Mouse (Mus musculus): ENCODE results near the gene Rasgrf1.
"Not testable (repeated sequence)": the region's sequence is repeated elsewhere in the genome, so short reads cannot be mapped to it uniquely, and the experiment has no call there.

Rasgrf1 gene

DNA sequence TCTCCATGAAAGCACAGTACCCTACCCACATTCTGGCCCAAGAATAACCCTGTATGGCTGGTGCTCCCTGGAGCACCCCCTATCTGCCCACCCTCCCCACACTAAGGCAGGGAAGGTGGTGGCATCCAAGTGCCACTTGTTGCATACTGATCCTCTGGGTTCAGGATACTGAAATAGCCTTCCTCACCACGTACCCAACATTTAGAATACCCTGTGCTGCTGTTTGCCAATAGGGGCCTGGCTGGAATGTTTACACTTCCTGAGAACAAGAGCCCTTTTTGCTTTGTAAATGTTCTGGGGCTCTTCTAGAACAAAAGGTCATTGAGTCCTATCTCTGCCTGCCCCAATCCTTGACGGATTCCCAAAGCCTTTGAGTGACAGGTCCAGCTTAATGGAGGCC lies 97.4 kb downstream of the Rasgrf1 start:
- ChIA-PET CTCF (no interaction called here), POLR2A (interaction anchor here in 1 of 4 experiments (0.6 kb wide), 1 partner anchor 89 kb away, joined by 3 read pairs; no protein-coding TSS in a partner anchor)

GRCm38 (mm10) chr9:90008138-90008537 lies 98.4 kb downstream of the Rasgrf1 start:
- CTCF ChIA-PET = interaction anchor here in 1 of 4 experiments (0.6 kb wide), 1 partner anchor 114 kb away, joined by 3 read pairs; no protein-coding TSS in a partner anchor
- POLR2A ChIA-PET = interaction anchor here in 1 of 4 experiments (0.7 kb wide), 1 partner anchor 1226 kb away, joined by 3 read pairs; no protein-coding TSS in a partner anchor

GRCm38 (mm10) chr9:90011849-90012248 lies 102.1 kb downstream of the Rasgrf1 start:
- CTCF ChIA-PET = no interaction called here
- POLR2A ChIA-PET = no interaction called here

GRCm38 (mm10) chr9:90014649-90015048 lies 104.9 kb downstream of the Rasgrf1 start:
- POLR2A ChIA-PET = no interaction called here
- CTCF ChIA-PET = no interaction called here

DNA sequence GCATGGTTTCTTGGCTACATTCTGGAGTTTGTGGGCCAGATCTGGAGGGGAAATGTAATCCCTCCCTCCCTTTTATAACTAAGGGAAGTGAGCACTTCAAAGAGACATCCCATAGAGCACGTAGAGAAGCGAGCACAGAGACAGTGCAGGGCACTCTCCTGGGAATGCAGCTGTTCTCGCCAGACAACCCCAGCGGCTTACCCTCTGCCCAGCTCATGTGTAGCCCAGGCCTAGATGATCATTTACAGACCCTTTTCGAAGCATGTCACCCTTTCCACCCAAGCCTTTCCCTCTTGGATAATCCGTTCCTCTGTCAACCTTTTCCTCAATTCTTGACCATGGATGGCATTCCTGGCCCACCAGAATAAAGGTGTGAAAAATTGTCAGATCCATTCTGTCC lies 106.5 kb downstream of the Rasgrf1 start:
- ChIA-PET POLR2A (no interaction called here), CTCF (no interaction called here)

- ChIA-PET POLR2A (no interaction called here), CTCF (no interaction called here)
Measured at GRCm38 (mm10) chr9:90020866-90021265, 111.2 kb downstream of the Rasgrf1 start.

GRCm38 (mm10) chr9:90021442-90021841 lies 111.7 kb downstream of the Rasgrf1 start:
- ChIA-PET POLR2A (no interaction called here), CTCF (interaction anchor here in 1 of 4 experiments (0.6 kb wide), 1 partner anchor 150 kb away, joined by 6 read pairs; no protein-coding TSS in a partner anchor)

GRCm38 (mm10) chr9:90027709-90028108 lies 118.0 kb downstream of the Rasgrf1 start:
- ChIA-PET POLR2A (no interaction called here), CTCF (no interaction called here)

DNA sequence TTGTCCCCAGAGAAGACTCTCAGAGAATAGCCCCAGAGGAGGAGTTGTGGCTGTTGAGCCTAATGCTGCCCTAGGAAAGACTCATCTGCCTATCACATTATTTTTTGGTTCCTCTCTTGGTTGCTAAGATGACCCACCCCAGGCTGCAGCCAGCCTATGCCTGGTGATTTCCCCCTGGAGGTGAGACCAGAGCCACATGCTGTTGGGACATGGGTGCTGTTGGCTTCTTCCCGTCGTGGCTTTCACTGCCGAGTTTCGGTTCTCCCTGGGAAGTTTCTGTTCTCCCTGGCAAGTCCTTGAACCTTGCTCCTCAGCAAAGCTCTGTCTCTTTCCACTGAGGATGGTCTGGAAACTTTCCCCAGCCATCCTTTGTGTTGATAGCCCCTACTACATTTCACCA lies 124.2 kb downstream of the Rasgrf1 start:
- POLR2A ChIA-PET = interaction anchor here in 1 of 4 experiments (0.6 kb wide), 1 partner anchor 60 kb away, joined by 3 read pairs; no protein-coding TSS in a partner anchor

GRCm38 (mm10) chr9:90035168-90035567 lies 125.5 kb downstream of the Rasgrf1 start:
- ChIA-PET POLR2A (no interaction called here), CTCF (no interaction called here)

More for the DNA sequence above, 124.2 kb downstream of the Rasgrf1 start:
- CTCF ChIA-PET = no interaction called here

- CTCF ChIA-PET = no interaction called here
Measured at GRCm38 (mm10) chr9:90035794-90036193, 126.1 kb downstream of the Rasgrf1 start.

DNA sequence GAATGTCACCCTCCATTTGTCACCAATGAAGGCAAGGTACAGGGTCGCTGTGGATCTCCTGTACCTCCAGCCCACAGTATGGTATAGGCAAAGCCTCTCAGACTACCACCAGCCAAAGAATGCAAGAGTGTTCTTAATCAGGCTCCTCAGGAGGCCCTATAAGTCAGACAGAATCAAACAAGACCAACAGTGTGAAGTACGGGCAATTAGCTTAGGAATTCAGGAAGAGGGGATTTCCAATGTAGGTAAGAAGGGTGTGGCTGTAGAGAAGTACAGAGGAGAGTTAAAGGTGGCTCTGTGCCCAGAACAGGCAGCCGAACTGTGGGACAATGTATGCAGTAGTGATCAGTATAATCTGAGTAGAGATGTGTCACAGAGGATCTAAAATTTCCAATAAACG lies 126.6 kb downstream of the Rasgrf1 start:
- ChIA-PET CTCF (no interaction called here), POLR2A (no interaction called here)

More at GRCm38 (mm10) chr9:90035794-90036193, 126.1 kb downstream of the Rasgrf1 start:
- POLR2A ChIA-PET = no interaction called here

DNA sequence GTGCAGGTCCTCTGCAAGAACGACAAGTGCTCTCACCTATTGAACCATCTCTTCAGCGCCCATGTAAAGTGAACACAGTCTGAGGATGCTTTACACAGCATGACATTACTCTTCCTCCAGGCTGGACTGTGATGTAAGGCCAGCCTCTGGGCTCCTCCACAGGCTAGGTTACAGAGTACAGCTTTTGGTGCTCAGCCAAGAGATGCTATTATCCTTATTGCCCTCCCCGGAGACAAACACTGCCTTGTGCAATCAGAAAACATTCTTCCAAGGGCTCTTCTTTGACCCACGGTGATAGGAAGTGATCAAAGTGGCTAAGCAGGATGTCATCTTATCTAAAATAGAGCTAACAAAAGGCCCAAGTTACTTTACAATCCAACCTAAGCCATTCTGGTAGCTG lies 128.8 kb downstream of the Rasgrf1 start:
- CTCF ChIA-PET = interaction anchor here in 1 of 4 experiments (0.5 kb wide), 1 partner anchor 64 kb away, joined by 4 read pairs; no protein-coding TSS in a partner anchor
- POLR2A ChIA-PET = no interaction called here

GRCm38 (mm10) chr9:90040916-90041315 lies 131.2 kb downstream of the Rasgrf1 start:
- ChIA-PET POLR2A (no interaction called here), CTCF (no interaction called here)

DNA sequence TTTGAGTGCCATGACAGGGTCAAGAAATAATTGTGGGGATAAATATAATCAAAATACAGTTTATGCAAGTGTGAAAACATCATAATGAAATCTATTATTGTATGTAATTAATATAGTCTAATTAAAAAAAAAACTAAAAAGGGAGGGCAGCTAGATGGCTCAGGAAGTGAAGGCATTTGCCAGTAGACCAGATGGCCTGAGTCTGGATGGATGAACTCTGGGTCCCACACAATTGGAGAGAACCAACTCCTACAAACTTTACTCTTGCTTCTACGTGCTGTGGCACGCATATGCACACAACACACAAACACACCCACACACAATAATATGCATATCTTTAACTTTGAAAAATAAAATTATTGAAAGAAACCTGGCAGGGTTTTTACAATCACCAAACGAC lies 131.8 kb downstream of the Rasgrf1 start:
- ChIA-PET POLR2A (interaction anchor here in 1 of 4 experiments (1.5 kb wide), 1 partner anchor 13 kb away, joined by 3 read pairs; the partner anchor contains the start of gene Ctsh), CTCF (no interaction called here)

- CTCF ChIA-PET = not testable (repeated sequence)
- POLR2A ChIA-PET = interaction anchor here in 2 of 4 experiments (0.6 to 1.5 kb wide), 3 partner anchors 11 to 120 kb away, joined by 3 read pairs; partner anchors contain the start of genes Adamts7 (in 1 of the 2), Ctsh (in 1 of the 2) and Morf4l1 (in 1 of the 2)
Measured at GRCm38 (mm10) chr9:90042906-90043305, 133.2 kb downstream of the Rasgrf1 start.

DNA sequence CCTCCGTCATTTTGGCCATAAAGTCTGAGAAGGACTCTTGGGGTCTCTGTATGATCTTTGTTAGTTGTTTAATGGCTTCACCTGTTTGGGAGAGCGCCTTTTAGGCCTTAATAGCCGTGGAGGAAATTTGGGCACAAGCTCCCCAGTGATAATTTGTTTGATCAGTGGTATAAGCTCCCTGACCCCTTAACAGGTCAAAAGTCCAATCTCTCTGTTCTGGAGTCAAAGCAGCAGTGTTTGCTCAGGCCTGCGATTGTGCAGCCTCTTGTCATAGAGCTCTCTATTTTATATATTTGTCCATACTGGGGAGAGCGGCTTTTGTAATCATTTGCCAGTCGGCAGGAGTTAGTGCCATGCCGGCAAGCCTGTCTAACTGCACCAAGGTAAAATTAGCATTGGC lies 135.5 kb downstream of the Rasgrf1 start:
- POLR2A ChIA-PET = interaction anchor here in 1 of 4 experiments (1.4 kb wide), 1 partner anchor 9 kb away, joined by 3 read pairs; the partner anchor contains the start of gene Ctsh

DNA sequence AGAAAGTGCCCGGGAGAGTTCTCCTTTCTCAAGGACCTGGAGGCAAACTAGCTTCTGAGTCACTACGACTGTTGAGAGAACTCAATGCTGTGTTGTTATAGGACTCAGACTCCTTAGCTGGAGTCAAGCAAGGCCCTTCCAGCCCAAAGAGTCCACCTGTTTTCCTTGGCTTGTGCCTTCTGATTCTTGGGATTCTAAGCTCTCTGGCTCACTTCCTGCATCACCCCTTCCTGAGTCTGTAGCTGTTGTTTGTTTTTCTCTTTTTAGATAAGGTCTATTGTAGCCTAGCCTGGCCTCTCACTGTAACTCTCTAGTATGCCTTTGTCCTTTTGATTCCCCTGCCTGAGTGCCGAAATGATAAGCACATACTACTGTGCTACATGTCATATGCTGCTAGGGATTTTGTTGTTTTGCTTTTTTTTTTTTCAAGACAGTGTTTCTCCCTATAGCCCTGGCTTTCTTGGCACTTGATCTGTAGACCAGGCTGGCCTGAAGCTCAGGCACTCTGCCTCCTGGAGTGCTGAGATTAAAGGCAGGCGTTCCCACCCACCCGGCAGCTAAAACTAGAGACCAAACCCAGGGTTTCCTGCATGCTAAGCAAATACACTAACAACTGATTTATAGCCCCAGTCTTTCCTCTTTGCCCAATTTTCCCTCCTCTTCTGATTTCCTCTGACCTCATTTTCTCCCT lies 138.4 kb downstream of the Rasgrf1 start:
- ChIA-PET POLR2A (interaction anchor here in 3 of 4 experiments (0.6 to 0.7 kb wide), 3 partner anchors 35 to 343 kb away, joined by 3 to 4 read pairs (median 3); partner anchors contain the start of gene Tmed3 (in 1 of the 3)), CTCF (no interaction called here)

More for the DNA sequence above, 135.5 kb downstream of the Rasgrf1 start:
- CTCF ChIA-PET = no interaction called here

- POLR2A ChIA-PET = interaction anchor here in 2 of 4 experiments (0.6 to 1.7 kb wide), 4 partner anchors 9 to 60 kb away, joined by 3 to 6 read pairs (median 3); partner anchors contain the start of gene Morf4l1 (in 1 of the 2)
- CTCF ChIA-PET = interaction anchor here in 2 of 4 experiments (1.1 to 1.5 kb wide), 2 partner anchors 82 to 261 kb away, joined by 3 read pairs; no protein-coding TSS in a partner anchor
Measured at GRCm38 (mm10) chr9:90053852-90054251, 144.1 kb downstream of the Rasgrf1 start, which contains the start of gene Ctsh. TSS of gene Ctsh (plus strand) at chr9:90054152.

DNA sequence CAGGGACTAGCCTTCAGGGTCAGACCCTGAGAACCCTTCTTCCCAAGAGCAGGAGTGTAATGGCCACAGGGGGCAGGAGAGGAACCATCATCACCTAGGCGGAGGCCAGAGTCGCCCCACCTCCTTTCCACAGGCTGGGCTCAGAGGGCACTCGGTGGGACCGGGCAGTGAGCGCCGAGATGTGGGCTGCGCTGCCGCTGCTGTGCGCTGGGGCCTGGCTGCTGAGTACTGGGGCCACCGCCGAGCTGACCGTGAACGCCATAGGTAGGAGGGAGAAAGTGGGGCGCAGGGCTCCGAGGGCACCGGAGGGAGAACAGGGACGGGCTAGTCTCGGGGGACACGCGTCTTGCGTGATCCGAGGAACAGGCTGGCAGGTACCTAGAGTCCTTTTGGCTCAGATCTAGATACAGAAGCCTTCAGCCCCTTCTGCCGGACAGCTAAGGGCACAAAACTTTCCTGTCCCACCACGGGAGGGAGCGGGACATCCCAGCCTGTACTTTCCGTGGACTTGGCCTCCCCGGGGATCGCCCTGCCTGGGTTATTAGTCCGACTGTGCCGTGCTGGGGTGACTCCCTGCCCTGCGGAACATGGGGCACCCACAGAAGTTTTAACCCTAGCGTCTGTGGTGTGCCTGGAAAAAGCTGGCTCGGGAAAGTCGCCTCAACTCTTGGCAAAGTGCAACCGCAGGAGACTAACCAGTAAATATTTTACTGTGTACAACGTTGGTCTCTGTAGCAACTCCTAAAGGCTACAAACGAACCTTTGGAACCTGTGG lies 144.8 kb downstream of the Rasgrf1 start:
- ChIA-PET POLR2A (interaction anchor here in 3 of 4 experiments (0.6 to 1.7 kb wide), 7 partner anchors 10 to 107 kb away, joined by 3 to 10 read pairs (median 3); partner anchors contain the start of gene Morf4l1 (in 1 of the 3)), CTCF (interaction anchor here in 2 of 4 experiments (1.1 to 1.5 kb wide), 2 partner anchors 81 to 261 kb away, joined by 3 read pairs; no protein-coding TSS in a partner anchor)

Data from embryonic stem cell, embryonic (primary cell).